Mouse (Mus musculus): ENCODE measurements around the gene Nr2c2. TPM values are rescaled to one million over a fixed set of nuclear protein-coding genes. Genes with fewer than 3 reads are reported as not detected.

Nr2c2 gene
- polyA plus RNA-seq, 1 experiment from 2014 or later: 9.0 TPM

GRCm38 (mm10) chr6:92092737-92093136, 1.5 kb downstream of the Nr2c2 start:
- Histone ChIP-seq H3K9me3 (ENCODE audit: control insufficient read depth, low read length) (no peaks in the 10 kb centered on the region), H3K9ac (ENCODE audit: low read length) (peak overlapping the region; percentile 100), H3K27me3 (ENCODE audit: control insufficient read depth, insufficient read depth, low read length) (no peaks in the 10 kb centered on the region), H3K36me3 (ENCODE audit: control insufficient read depth, insufficient read depth, low read length) (no peaks in the 10 kb centered on the region), H3K4me3 (ENCODE audit: low read depth, low read length) (peak overlapping the region; percentile 82), H3K27ac (replicated peaks) (peak overlapping the region; percentile 100), H3K4me2 (replicated peaks; ENCODE audit: low read depth) (peak overlapping the region; percentile 73), H3K4me1 (replicated peaks; ENCODE audit: control insufficient read depth, insufficient read depth) (no peaks in the 10 kb centered on the region)
- TF ChIP-seq EP300 (optimal IDR thresholded peaks at IDR 0.05) (no peak), CTCF (IDR thresholded peaks at IDR 0.05; ENCODE audit: low read depth) (no peak)
- WGBS: 19% methylated on average over 3 of the region's 3 CpGs
- ATAC-seq (ENCODE audit: low FRiP score, low TSS enrichment) (no peak), DNase-seq (ENCODE audit: low spot score) (no peak)

DNA sequence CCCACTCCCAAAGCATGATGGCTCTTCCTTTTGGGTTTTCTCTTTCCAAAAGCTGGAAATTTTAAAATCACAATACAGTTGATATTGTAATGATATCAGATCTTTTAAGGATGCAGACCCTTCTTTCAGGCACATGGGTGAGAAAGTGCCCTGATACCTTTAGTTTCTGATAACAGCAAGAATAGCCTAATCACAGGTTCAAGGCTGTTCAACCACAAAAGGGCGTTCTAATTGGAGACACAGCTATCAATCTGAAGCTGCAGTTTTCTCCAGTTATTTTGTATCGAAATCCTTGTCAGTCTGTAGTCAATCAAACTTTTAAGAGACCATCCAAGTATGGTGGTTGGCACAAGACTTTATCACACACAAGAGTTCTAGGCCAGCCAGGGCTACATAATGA, 2.7 kb downstream of the Nr2c2 start:
- WGBS: 79% methylated on average over 2 of the region's 2 CpGs
- Histone ChIP-seq H3K4me3 (ENCODE audit: low read depth, low read length) (no peak overlapping the region), H3K4me1 (replicated peaks; ENCODE audit: control insufficient read depth, insufficient read depth) (no peaks in the 10 kb centered on the region), H3K9ac (ENCODE audit: low read length) (no peak overlapping the region), H3K36me3 (ENCODE audit: control insufficient read depth, insufficient read depth, low read length) (no peaks in the 10 kb centered on the region), H3K4me2 (replicated peaks; ENCODE audit: low read depth) (no peak overlapping the region), H3K27me3 (ENCODE audit: control insufficient read depth, insufficient read depth, low read length) (no peaks in the 10 kb centered on the region), H3K9me3 (ENCODE audit: control insufficient read depth, low read length) (no peaks in the 10 kb centered on the region), H3K27ac (replicated peaks) (no peak overlapping the region)
- TF ChIP-seq EP300 (optimal IDR thresholded peaks at IDR 0.05) (no peak), CTCF (IDR thresholded peaks at IDR 0.05; ENCODE audit: low read depth) (no peak)
- ATAC-seq (ENCODE audit: low FRiP score, low TSS enrichment): no peak
- no peak for DNase-seq (ENCODE audit: low spot score)

DNA sequence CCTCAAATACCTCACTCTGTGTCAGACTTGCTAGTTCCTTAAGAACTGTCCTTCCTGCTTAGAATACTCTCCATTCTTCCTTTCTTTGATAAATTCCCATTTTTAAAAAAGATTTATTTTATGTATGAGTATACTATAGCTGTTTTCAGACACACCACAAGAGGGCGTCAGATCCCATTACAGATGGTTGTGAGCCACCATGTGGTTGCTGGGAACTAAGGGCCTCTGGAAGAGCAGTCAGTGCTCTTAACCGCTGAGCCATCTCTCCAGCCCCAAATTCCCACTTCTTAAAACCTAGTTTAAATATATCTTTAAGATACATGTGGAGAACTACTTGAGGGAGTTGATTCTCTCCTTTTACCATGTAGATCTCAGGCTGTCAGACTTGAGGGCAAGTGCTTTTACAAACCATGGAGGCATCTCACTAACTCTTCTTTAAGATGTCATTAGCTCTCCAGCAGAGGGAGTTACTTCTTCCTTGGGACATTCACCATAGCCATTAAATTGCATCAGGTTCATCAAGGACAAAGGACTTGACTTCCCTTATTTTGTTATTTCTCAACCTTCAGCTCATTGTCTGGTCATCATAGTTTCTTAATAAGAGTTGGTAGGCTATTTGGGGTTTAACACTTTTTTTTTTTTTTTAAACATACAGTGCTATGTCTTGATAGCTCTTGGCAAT, 9.6 kb downstream of the Nr2c2 start:
- no peak overlapping the region for H3K4me3 ChIP-seq (ENCODE audit: low read depth, low read length)
- TF ChIP-seq EP300 (optimal IDR thresholded peaks at IDR 0.05): no peak
- TF ChIP-seq CTCF (IDR thresholded peaks at IDR 0.05; ENCODE audit: low read depth): peak; percentile 23; the same call in 1 of the 2 replicates
- H3K36me3 ChIP-seq (ENCODE audit: control insufficient read depth, insufficient read depth, low read length): no peaks in the 10 kb centered on the region
- H3K4me1 ChIP-seq (replicated peaks; ENCODE audit: control insufficient read depth, insufficient read depth): no peaks in the 10 kb centered on the region
- no peak for DNase-seq (ENCODE audit: low spot score)
- no peak for ATAC-seq (ENCODE audit: low FRiP score, low TSS enrichment)
- no peaks in the 10 kb centered on the region for H3K27me3 ChIP-seq (ENCODE audit: control insufficient read depth, insufficient read depth, low read length)
- H3K9me3 ChIP-seq (ENCODE audit: control insufficient read depth, low read length): no peaks in the 10 kb centered on the region
- no peak overlapping the region for H3K27ac ChIP-seq (replicated peaks)
- WGBS: 59% methylated on average over 2 of the region's 2 CpGs
- H3K9ac ChIP-seq (ENCODE audit: low read length): no peak overlapping the region
- H3K4me2 ChIP-seq (replicated peaks; ENCODE audit: low read depth): no peak overlapping the region

GRCm38 (mm10) chr6:92124547-92124946, 33.4 kb downstream of the Nr2c2 start:
- H3K9me3 ChIP-seq (ENCODE audit: control insufficient read depth, low read length): no peaks in the 10 kb centered on the region
- ATAC-seq (ENCODE audit: low FRiP score, low TSS enrichment): no peak

DNA sequence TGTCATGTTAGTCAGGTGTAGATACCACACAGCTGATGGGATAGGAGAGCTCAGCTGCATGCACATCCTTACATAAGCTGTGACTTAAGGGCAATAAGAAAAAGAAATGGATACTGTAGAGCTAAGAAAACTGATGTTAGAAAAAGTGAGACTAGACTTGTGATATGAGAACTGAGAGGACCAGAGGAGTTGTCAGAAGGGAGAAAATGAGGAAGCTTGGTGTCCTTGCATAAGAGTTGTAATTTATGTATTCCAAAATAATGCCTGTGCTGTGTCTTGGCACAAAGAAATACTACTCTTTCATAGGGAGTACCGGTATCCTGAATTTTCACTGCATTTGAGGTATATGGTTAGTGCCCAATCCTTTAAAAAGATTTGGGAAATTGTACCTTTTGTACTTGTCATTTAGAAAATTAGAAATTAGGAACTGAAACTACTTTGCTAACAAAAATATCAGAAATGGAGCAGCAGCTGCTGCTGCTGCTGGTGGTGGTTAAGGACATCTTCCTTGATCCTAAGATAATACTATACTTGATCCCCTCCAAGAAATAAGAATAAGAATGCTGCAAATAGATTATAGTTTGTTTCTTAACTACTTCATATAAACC, 35.8 kb downstream of the Nr2c2 start:
- H3K4me3 ChIP-seq (ENCODE audit: low read depth, low read length): no peak overlapping the region
- H3K27ac ChIP-seq (replicated peaks): no peak overlapping the region
- no peaks in the 10 kb centered on the region for H3K27me3 ChIP-seq (ENCODE audit: control insufficient read depth, insufficient read depth, low read length)
- no peak for DNase-seq (ENCODE audit: low spot score)
- H3K4me2 ChIP-seq (replicated peaks; ENCODE audit: low read depth): no peak overlapping the region
- no peaks in the 10 kb centered on the region for H3K36me3 ChIP-seq (ENCODE audit: control insufficient read depth, insufficient read depth, low read length)
- no peaks in the 10 kb centered on the region for H3K9me3 ChIP-seq (ENCODE audit: control insufficient read depth, low read length)
- no peak overlapping the region for H3K9ac ChIP-seq (ENCODE audit: low read length)
- TF ChIP-seq CTCF (IDR thresholded peaks at IDR 0.05; ENCODE audit: low read depth) (no peak), EP300 (optimal IDR thresholded peaks at IDR 0.05) (no peak)
- no peaks in the 10 kb centered on the region for H3K4me1 ChIP-seq (replicated peaks; ENCODE audit: control insufficient read depth, insufficient read depth)
- WGBS: 89% methylated on average over 1 of the region's 1 CpGs
- no peak for ATAC-seq (ENCODE audit: low FRiP score, low TSS enrichment)

More at GRCm38 (mm10) chr6:92124547-92124946, 33.4 kb downstream of the Nr2c2 start:
- H3K4me2 ChIP-seq (replicated peaks; ENCODE audit: low read depth): no peak overlapping the region
- no peak overlapping the region for H3K27ac ChIP-seq (replicated peaks)
- H3K27me3 ChIP-seq (ENCODE audit: control insufficient read depth, insufficient read depth, low read length): no peaks in the 10 kb centered on the region
- no peak overlapping the region for H3K9ac ChIP-seq (ENCODE audit: low read length)
- TF ChIP-seq CTCF (IDR thresholded peaks at IDR 0.05; ENCODE audit: low read depth) (no peak), EP300 (optimal IDR thresholded peaks at IDR 0.05) (no peak)
- DNase-seq (ENCODE audit: low spot score): no peak
- H3K36me3 ChIP-seq (ENCODE audit: control insufficient read depth, insufficient read depth, low read length): no peaks in the 10 kb centered on the region
- no peak overlapping the region for H3K4me3 ChIP-seq (ENCODE audit: low read depth, low read length)
- H3K4me1 ChIP-seq (replicated peaks; ENCODE audit: control insufficient read depth, insufficient read depth): no peaks in the 10 kb centered on the region

DNA sequence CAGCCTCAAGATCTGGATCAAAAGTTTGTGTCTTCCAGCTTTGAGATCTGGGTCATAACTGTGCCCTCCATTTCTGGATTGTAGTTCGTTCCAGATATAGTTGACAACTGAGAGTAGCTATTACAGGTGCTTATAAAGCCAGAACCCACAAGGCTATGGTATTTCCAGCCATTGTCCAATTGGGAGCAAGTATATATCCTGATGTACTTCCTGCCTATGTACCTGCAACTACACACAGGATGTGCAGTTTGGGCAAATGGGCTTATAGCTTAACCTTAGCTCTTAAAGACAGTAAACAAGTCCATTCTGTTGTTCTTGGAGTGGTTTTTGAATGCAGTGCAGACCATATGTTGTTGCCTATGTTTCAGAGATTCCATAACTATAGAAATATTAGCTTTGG, 40.3 kb downstream of the Nr2c2 start:
- DNase-seq (ENCODE audit: low spot score) (no peak), ATAC-seq (ENCODE audit: low FRiP score, low TSS enrichment) (no peak)
- 91% methylated on average over 1 of the region's 1 CpGs for WGBS
- no peak overlapping the region for H3K4me2 ChIP-seq (replicated peaks; ENCODE audit: low read depth)
- no peaks in the 10 kb centered on the region for H3K36me3 ChIP-seq (ENCODE audit: control insufficient read depth, insufficient read depth, low read length)
- TF ChIP-seq EP300 (optimal IDR thresholded peaks at IDR 0.05) (no peak), CTCF (IDR thresholded peaks at IDR 0.05; ENCODE audit: low read depth) (no peak)
- no peak overlapping the region for H3K4me3 ChIP-seq (ENCODE audit: low read depth, low read length)
- no peak overlapping the region for H3K27ac ChIP-seq (replicated peaks)
- H3K9ac ChIP-seq (ENCODE audit: low read length): no peak overlapping the region
- no peaks in the 10 kb centered on the region for H3K27me3 ChIP-seq (ENCODE audit: control insufficient read depth, insufficient read depth, low read length)
- H3K9me3 ChIP-seq (ENCODE audit: control insufficient read depth, low read length): no peaks in the 10 kb centered on the region
- no peaks in the 10 kb centered on the region for H3K4me1 ChIP-seq (replicated peaks; ENCODE audit: control insufficient read depth, insufficient read depth)

Data from stomach, postnatal 0 days (tissue).